Mouse (Mus musculus) v-Abl transformed pro-B cells (cell line): ENCODE data around the gene Cyb561.

ENCODE experiments used
- in situ Hi-C, 2 experiments: fragments of 400-800 bp; cut with MboI; formaldehyde crosslinking; loops; one replicate each; pipeline ENCODE4 v1.15.1; 2025; ENCODE audit not compliant: unreplicated experiment in 2 of 2

The Cyb561 gene

DNA sequence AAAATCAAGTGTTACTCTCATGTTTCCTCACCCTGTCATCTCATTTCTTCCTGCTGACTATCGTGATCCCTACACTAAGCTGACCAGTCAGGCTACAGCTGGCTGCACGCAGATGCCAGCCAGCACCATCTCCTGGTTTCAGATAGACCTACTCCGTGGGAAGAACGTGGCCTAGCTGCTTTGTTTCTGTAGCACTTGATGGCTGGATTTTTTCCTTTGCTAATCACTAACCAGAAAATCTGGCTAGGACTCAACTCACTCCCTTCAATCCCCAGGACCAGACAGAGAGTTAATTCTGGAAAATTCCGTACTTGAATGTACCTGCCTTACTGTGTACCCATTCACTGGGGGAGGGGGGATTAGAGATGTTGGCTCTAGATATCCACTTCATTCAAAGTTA is 25.0 kb downstream of the Cyb561 start:
- in situ Hi-C loops: loop anchor here (5.0 to 10.0 kb wide), 4 partner anchors 359 to 699 kb away; no protein-coding TSS in a partner anchor

DNA sequence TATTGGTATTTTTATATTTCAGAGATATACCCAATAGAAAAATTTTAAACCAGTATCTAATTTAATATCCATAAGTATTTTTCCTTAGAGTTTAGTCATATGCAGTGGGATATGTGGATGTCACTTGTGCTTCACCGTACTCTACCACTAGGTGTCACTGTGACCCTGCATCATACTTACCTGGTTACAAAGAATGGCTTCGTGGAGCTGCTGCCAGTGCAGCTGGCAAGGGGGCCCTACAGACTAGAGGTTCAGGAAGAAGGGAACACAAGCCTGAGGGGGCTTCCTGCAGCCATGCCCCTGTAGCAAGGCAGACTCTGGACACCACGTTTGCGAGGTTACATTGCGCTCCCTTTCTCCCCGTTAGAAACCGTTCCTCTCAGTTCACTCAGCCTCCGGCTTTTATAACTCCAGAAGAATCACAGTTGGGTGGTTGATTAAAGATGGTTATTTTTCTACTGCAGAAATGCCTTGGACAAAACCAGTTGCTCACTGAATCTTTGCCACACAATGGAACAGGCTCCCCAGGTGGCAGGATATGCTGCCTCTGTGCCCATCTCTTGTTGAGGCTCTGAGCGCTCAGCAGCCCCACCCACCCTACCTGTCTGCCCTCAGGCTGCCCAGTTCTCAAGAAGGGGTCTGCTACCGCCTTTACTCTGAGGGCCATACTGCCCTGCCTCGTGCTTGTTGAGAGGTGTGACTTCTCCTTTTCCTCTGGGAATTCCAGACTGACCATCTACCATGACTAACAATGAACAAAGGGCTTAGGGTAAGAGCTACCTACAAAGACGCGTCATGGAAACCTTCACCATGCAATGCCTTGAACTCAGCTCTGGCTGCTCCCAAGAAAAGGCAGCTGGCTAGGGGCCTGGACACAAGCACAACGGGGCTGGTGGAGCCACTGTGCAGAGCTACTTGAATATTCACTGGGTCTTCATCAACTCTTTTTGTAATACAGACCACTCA is 25.8 kb downstream of the Cyb561 start:
- in situ Hi-C loops: loop anchor here (5.0 to 10.0 kb wide), 4 partner anchors 360 to 700 kb away; no protein-coding TSS in a partner anchor

DNA sequence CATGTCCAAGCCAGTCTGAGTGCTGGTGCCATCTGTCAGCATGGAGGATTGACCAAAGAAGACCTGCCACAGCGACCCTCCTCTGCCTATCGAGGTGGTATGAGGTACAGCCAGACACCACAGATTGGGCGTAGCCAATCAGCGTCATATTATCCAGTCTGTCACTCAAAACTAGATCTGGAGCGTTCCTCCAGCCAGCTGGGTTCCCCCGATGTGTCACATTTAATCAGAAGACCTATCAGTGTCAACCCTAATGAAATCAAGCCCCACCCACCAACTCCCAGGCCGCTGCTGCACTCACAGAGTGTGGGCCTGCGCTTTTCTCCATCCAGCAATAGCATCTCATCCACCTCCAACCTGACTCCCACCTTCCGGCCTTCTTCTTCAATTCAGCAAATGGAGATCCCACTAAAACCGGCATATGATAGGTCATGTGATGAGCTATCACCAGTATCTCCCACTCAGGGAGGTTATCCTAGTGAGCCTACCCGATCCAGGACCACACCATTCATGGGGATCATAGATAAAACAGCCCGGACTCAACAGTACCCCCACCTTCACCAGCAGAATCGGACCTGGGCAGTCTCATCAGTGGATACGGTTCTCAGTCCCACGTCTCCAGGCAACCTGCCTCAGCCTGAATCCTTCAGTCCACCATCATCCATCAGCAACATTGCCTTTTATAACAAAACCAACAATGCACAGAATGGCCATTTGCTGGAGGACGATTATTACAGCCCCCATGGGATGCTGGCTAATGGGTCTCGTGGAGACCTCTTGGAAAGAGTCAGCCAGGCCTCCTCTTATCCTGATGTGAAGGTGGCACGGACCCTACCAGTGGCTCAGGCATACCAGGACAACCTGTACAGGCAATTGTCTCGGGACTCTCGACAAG is 30.1 kb downstream of the Cyb561 start:
- in situ Hi-C loops: loop anchor here (10.0 to 25.0 kb wide), 4 partner anchors 472 to 1636 kb away; no protein-coding TSS in a partner anchor

DNA sequence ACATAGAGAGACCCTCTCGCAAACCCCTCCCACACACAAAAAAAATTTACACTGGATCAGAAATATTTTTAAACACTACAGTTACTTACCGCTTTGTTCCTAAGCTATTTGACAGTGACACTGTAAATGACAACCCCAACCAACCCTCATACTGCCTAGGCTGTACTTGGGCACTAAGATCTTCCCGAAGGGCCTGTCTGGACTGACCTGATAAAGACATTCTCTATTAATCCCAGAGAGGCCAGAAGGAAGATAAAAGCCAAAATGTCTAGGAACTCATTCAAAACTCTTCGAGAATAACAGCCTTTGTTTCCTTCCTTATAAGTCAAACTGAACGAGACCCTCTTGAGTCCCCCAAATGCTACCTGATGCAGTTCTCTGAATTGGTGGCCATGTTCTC is 31.9 kb downstream of the Cyb561 start:
- in situ Hi-C loops: loop anchor here (10.0 to 25.0 kb wide), 4 partner anchors 474 to 1634 kb away; no protein-coding TSS in a partner anchor

DNA sequence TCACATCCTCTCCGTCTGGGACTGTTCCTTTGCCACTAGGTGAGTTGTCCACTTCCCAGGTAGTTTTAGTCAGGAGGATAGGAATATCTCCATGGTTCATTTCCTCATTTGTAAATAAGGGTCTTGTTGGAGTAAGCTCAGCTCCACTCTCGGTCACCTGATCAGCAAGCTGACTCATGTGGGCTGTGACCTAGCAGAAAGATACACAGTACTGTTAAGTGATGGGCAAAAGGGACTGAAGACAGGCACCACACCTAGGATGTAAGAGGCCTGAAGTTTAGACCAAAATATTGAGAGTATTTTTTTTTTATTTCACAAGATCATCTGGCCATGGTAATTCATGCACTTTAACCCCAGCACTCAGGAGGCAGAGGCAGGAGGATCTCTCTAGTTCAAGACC is 32.3 kb downstream of the Cyb561 start:
- in situ Hi-C loops: loop anchor here (10.0 to 25.0 kb wide), 4 partner anchors 474 to 1634 kb away; no protein-coding TSS in a partner anchor

DNA sequence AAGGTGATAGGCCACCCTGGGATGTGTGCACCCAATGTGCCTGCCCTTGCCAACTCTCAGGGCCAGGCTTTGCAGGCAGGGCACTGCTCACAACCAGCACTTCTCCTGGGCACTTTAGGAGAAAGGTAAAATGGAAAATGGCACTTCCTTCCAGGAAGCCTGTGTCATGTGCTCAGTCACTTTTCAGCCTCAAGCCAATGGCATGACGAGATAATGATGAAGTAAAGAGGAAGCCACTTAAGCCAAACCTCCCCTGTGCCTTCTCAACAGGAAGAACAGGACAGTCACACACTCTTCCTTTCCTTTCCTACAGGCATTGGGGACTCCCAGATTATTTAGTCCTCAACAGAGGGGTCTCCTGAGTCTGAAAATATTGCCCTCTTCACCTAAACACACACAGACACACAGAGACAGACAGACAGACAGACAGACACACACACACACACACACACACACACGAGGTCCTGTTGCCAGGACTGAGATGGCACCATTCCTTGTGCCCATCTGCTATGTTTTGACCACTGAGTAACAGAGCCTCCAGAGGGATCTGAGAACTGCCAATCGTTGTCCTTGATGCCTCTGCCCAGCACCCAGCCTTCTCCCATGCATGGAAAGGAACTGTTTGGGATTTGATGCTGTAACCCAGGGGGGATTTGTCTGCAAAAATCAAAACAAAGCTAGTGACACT is 32.9 kb downstream of the Cyb561 start:
- in situ Hi-C loops: loop anchor here (10.0 to 25.0 kb wide), 4 partner anchors 475 to 1633 kb away; no protein-coding TSS in a partner anchor

DNA sequence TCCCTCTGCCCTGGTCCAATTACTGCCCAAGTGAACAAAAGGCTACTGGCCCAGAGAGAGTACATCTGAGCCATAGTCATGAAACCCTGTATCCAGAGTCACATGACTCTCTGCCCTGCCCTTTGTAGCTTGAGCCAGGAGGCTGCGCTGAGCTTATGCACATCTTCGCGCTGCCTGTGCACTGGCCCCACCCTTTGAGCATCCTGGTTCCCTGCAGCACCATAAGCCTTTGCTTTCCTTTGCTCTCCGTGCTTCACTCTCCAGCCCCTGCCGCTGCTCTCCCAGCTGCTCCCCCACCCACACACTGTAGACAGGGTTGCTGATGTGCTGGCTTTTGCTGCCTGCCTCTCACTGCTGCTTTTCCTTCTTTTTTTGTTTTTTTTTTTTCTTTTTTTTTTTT is 39.6 kb downstream of the Cyb561 start:
- in situ Hi-C loops: loop anchor here (5.0 to 25.0 kb wide), 4 partner anchors 566 to 1626 kb away; no protein-coding TSS in a partner anchor

DNA sequence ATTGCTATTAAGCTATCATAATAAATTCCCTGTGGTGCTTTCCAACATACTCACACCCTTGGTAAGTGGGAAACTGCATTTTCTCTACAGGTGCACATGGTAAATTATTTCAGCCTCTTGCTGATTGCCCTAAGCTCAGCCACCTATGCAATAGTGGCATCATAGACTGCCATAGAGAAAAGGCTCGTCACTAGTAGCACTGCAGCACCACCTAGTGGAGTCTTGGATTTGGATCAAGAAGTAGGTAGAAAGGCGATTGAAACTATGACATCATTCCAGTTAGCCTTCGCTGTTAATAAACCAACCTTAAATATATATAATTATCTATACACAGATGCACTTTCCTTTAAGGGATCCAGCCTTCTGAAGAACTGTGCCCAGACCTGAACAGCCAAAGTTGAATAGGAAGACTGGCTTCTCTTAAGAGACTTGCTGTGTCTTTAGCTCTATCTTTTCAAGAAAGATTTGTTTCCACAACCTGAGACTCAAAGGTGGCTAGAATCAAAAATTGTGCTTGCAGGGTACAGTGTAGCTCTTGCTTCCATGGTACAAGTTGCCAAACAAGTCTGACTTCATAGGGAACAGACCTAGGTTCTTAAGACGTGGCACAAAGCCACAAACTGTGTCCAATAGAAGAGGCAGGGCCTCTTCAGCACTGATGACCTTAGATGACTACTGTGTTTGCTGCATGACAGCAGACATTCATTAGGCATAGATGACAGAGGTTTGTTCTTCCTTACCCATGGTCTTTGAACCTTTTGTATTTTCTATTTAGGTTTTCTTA is 41.4 kb downstream of the Cyb561 start:
- in situ Hi-C loops: loop anchor here (5.0 to 25.0 kb wide), 4 partner anchors 564 to 1624 kb away; no protein-coding TSS in a partner anchor

DNA sequence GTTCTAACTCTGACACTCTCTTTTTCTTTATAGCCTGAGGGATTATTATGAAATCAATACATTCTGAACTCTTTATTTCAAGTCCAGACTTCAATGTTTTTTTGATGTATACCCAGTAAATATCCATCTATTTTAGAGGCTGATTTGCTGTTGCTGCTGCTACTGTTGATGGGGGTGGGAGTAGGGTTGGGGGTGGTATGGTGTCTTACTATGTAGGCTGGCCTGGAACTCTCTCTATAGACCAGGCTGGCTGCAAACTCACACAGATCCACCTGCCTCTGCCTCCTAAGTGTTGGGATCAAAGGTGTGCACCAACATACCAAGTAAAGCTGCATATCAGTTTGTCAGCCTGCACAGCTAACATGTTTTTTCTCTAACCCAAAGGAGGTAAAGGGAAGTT is 42.0 kb downstream of the Cyb561 start:
- in situ Hi-C loops: loop anchor here (5.0 to 25.0 kb wide), 4 partner anchors 564 to 1624 kb away; no protein-coding TSS in a partner anchor

DNA sequence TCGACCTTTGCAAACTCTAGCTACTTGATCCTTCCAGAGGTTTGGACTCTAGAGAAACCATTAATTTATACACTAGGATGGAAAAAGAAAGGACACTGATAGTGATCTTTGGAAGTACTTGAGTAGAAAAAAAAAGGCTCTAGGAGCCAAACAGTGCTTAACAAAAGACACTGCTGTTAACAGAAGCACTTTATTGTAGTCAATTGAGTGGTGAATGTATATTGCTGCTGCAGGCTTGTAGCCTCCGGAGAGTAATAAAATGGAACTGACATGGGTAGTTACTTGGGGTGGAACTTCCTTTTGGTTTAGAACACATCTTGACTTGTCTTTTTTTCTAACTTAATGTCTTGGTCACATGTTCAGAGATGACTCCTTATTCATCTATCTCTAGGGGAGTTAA is 43.5 kb downstream of the Cyb561 start:
- in situ Hi-C loops: loop anchor here (5.0 to 25.0 kb wide), 4 partner anchors 562 to 1622 kb away; no protein-coding TSS in a partner anchor

DNA sequence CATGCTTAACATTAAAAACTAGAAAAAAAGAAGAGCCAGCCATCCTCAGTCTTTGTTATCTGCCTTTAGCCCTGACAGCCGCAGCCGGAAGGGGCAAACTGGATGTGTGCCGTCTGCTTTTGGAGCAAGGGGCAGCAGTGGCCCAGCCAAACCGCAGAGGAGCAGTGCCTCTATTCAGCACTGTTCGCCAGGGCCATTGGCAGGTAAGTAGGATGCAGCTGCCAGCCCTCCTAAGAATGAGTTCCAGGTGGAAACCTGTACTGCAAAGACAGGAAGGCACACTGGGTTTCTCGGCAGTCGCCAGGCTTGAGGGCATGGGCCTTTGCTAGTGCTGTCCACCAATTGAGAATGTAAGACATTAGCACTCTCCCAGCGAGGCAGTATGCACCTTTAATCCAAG is 44.2 kb downstream of the Cyb561 start:
- in situ Hi-C loops: loop anchor here (25.0 kb wide), 2 partner anchors 1422 to 1622 kb away; no protein-coding TSS in a partner anchor

DNA sequence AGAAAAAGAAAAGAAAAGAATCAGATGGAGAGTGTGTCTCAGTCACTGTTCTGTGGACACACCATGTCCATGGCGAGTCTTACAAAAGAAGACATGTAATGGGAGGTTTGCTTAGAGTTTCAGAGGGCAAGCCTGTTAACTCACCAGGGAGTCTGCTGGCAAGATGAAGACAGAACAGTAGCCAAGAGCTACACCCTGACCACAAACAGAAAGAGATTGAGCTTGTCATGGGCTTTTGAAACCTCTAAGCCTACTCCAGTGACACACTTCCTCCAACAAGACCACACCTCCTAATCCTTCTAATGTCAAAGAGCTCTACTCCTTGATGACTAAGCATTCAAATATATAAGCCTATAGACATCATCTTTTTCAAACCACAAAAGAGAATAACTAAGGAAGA is 45.8 kb downstream of the Cyb561 start:
- in situ Hi-C loops: loop anchor here (25.0 kb wide), 2 partner anchors 1420 to 1620 kb away; no protein-coding TSS in a partner anchor

DNA sequence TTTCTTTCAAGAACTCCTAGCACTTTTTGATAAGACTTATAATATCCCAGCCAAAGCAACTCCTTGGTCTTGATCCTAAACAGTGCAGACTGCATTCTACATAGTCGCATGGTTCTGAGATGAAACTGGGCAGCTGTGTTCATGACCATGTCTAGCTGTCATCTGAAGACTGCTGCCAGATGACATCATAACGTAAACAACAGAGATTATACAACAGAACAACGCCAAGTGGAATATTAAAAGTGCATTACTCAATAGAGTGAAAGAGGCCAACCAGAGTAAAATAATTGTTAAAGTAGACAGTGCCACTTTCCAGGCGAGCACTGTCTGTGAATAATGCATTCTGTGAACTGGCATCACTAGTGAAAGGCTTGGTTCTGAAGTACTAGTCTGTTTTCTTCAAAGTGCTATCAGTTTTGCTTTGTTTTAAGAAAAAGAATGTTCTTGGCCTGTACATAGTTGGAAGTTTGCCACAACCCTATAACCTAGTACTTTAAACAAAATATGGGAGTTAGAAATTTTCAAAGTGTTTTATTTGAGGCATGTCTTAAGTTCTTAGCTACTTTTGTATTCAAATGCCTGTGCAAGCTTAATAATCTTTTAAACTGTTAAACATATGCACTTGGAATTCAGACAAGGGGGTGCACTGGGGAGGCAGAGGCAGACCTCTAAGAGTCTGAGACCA is 47.5 kb downstream of the Cyb561 start:
- in situ Hi-C loops: loop anchor here (25.0 kb wide), 2 partner anchors 1418 to 1618 kb away; no protein-coding TSS in a partner anchor

DNA sequence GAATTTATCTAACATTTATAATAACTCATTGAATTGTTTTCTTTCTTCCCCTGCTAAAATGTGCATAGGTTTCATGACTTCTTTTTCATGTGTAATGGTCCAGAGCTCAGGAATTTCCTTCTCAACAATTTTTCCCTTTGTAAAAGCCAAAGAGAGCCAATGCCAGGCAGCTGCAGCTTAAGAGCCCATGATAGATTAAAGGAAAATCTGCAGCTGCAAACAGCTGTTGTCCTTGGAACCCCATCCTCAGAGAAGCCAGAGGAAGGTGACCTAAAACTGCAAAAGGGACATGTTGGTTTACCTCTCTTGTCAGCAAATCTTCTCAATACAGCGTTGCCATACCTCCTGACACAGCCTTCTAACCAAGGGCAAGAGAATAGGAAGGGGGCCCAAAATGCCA is 50.2 kb downstream of the Cyb561 start:
- in situ Hi-C loops: loop anchor here (25.0 kb wide), 2 partner anchors 1416 to 1616 kb away; no protein-coding TSS in a partner anchor

DNA sequence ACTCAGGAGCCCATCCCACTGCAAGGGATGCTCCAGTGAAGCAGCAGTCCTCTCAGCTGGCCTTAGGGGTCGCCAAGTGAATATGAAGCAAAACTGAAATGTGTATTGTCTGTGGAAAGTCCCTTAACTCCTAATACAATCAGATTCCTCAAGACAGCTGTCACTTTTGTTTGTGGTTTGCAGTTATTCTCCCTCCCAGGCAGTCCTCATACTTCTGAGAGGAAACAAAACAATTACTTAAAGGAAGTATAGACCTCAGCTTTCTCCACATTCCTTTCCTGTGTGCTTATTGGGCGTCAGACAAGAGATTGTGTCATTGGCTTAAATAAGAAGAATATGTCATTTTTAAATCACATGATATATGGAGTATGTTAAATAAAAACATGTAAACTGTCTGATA is 51.6 kb downstream of the Cyb561 start:
- in situ Hi-C loops: loop anchor here (25.0 kb wide), 2 partner anchors 1414 to 1614 kb away; no protein-coding TSS in a partner anchor

DNA sequence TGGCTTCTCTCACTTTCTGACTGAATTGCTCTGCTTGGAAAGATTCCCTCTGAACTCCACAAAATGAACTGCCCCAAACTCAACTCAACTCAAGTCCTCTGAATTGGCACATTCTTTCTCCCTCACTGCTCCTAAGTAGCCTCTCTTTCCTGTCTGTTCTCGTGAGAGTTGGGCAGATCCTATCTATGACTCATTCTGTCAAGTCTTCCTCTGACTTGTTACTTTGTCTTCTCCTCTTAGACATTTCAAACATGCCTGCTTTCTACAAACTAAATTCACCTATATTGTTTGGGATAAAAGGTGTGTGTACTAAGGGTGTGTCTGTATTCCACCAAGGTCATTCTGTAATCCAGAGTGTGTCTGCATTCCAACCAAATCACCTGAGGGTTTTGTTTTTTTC is 54.0 kb downstream of the Cyb561 start:
- in situ Hi-C loops: no loop called here

DNA sequence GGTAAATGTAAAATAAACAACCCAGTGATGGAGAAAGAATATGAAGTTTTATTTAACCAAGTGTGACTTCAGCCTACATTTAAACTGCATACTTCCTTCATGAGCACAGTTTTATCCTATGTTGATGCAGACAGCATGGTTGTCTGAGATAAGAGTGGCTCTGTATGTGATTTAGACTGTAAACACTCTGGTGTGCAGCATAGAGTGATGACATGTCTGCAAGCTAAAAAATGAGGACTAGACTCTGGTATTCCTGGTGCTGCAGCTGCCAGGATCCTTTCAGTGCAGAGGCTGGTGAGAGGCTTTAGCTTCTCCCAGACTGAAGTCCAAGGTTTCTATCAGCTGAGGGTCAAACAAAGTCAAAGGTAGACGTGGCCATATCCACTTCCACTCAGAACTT is 65.9 kb downstream of the Cyb561 start:
- in situ Hi-C loops: no loop called here

DNA sequence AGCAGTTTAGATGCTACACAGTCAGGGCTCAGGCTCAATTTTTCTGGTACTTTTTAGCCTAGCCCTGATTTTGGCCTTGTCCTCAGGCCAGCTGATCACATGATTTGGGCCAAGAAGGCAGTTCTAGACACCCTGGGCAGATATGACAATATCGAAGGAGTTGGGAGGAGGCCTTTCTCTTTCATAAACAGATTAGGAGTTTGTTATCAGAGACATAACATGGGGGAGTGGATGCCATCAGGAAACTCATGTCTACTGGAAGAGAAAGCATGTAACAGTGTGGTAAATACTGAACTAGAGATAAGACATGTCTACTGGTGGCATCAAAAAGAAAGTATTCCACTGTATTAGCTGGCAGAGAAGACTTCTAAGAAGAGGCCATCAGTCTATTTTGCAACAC is 67.6 kb downstream of the Cyb561 start:
- in situ Hi-C loops: no loop called here
